Mouse (Mus musculus): ENCODE measurements around the gene Prl3b1.

Gene Prl3b1

GRCm38 (mm10) chr13:27241547-27241946, at the start of gene Prl3b1:
Gene Prl3b1, plus strand, starts transcription at chr13:27241847.
- DNase-seq (ENCODE audit: low spot score in 2 of 2), result no peak

- no peak for DNase-seq (ENCODE audit: low spot score in 2 of 2)
Measured at GRCm38 (mm10) chr13:27196359-27196758, 45.3 kb upstream of the Prl3b1 start, which contains the start of gene Prl3c1. Gene Prl3c1, plus strand, starts transcription at chr13:27196659.

- no peak for DNase-seq (ENCODE audit: low spot score in 2 of 2)
Measured at GRCm38 (mm10) chr13:27259136-27259535, 17.5 kb downstream of the Prl3b1 start, which contains the start of gene Prl3a1. Gene Prl3a1, plus strand, starts transcription at chr13:27259436.
